Mouse (Mus musculus): ENCODE data around the gene Dlk1.
"Not testable (repeated sequence)": the region's sequence is repeated elsewhere in the genome, so short reads cannot be mapped to it uniquely, and the experiment has no call there.

Dlk1 gene

DNA sequence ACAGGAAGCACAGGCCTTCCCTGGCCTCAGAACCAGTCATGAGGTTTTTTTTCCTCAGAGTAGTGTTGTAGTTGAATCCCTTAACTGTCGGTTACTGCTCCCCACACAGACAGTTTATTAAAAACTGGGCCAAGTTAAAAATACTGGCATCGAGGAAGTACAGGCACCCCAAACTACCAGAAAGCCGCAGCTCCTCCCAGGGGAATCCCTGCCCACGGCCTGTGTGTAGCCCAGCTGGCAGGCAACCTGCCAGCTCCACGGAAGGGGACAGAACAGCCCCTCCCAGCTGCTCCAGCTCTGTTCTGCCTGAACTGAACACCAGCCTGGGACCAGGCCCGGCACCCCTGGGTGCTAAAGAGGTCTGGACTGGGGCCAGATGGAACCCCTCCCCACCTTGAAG, 11.3 kb upstream of the Dlk1 start:
- peak; percentile 70 to 74 for DNase-seq

DNA sequence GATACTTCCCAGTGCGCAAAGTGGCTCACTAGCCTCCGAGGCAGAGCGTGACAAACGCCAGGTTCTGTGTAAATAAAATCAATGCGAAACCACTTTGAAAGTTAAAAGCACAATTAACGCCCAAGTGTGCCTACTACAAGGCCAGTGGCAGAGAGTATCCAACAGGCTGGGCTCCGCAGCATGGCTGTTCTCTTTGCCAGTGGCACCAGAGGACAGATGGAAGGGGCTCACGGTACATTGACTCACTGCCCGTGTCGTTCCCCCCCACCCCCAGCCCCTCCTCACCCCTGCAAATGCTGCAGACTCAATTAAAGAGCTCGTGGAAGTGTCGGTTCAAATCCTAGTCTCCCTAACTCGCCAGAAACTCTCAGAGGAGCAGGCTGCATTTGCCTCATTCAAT, 10.5 kb upstream of the Dlk1 start:
- no peak for DNase-seq

DNA sequence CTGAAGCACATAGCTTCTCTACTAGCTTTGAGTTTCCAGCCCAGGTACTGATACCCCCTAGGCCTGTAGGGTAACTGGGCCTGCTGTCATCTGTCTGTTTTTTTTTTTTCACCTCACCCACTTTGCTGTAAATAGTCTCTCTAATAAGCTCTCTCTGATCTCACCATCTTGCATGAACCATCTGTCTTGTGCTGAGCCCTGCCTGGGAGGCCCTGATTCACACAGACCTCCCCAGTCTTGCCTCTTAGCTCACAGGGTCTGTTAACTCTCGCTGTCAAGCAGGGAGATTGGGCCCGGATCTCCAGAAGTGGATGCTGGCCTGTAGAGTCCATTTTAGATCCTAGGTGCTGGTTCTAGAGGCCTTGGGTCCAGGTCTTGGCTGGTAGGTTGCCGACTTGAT, 9.3 kb upstream of the Dlk1 start:
- no peak for DNase-seq

- DNase-seq = no peak
Observed at GRCm38 (mm10) chr12:109444999-109445398, 7.6 kb upstream of the Dlk1 start.

DNA sequence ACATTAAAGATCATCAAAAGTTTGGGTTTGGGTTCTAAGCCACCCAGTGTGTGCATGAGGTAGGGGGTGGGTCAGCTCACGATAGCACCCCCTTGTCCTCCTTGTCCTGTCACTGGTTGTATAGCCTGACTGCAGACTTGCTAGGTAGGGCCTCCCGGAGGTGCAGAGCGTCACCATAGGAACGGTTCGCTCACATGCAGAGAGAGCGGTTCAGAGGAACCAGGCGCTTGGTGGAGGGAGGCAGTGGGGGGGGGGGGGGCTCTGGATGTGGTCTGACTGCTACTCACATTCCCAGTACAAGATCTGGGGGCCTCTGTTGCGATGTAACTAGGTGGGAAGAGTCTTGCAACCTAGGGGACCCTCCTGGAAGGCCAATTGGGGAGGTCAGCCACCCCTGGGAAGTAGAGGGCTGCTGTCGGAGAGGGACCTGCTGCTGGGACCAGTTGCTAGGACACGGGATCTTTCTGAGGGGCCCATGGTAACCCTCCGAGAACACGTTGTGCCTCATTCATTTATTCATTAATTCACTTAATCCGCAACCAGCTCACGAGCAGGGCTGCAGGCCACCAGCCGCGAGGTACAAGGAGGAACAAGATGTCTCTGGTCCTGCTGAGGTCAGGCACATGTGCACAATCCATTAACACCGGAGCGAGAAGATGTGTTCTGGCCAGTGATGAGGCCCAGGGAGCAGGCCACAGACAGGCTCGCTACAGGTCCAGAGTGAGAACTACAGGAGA, 7.0 kb upstream of the Dlk1 start:
- peak in 1 of 2 experiments; percentile 42 for DNase-seq

DNA sequence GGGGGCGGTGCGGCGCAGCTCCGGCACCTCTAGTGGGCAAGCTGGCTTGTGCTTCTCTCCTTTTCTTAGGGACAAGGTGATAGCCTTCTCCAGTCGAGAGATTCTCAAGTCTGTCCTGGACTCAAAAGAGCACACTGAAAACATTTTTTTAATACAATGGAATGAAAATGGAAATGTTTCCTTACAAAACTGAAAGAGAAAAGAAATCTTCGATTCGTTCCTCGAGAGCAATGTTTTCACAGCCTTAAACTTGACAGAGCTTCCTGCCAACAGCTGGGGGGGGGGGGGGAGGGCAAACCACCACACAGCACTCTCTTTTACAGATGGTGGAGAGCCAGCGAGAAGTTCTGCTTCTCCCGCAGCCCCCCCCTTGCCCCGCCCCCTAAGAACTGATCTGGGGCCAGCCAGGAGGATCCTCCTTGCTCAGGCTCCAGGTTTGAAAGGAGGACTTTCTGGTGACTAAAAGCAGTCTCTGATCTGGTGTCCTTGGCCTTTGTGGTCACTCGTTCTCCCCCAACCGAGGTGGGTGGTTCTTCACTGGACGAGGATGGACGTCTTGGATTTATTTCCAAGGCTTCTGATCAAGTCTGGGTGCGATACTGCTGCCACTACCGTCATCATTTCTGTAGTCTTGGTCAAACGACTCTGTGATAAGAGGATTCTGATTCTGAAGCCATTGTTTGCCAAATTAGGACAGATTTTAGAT, 6.2 kb upstream of the Dlk1 start:
- DNase-seq = peak in 1 of 2 experiments; percentile 40

DNA sequence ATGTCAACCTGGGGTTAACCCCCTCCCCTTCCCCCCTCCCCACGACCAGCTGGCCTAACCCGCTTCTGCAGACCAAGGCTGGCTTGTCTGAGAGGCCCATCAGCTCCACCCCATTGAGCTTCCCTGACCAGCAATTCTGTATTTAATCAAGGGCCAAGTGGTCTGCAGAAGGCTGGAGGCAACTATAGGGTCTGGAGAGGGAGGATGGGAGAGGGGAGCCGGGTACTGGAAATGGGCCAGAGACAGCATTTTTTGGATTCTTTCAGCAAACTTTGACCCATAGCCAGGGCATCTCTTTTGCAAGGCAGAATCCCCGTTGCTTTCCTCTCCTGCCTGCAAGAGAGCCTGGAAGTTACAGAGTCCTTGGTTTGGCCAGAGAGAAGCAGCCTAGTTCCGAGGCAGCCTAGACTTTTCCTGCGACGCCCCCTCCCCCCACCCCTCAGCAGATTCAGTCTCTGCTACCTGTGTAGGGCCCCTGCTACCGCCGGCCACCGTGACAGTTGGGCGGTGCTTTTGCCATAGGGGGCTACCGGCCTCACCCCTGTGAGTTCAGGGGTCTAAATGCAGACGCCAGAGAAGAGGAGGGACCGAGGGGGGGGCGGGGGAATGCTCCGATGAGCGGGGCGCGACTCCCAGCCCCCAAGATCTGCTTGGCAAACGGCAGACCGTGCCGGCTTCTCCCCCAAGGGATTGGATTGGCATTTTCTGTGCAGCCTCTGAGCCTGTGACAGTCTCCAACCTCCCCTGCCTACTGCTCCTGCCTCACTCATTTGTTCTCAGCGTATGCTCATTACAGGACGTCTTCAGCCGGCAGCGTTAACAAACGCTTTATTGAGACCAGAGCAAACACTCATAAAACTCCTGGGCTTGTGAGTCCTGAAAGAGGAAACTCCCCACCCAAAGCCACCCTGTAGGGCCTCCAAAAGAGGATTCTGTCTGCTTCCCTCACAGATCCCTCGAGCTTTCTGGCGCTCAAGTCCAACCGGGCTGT, 2.9 kb upstream of the Dlk1 start:
- DNase-seq = no peak

DNA sequence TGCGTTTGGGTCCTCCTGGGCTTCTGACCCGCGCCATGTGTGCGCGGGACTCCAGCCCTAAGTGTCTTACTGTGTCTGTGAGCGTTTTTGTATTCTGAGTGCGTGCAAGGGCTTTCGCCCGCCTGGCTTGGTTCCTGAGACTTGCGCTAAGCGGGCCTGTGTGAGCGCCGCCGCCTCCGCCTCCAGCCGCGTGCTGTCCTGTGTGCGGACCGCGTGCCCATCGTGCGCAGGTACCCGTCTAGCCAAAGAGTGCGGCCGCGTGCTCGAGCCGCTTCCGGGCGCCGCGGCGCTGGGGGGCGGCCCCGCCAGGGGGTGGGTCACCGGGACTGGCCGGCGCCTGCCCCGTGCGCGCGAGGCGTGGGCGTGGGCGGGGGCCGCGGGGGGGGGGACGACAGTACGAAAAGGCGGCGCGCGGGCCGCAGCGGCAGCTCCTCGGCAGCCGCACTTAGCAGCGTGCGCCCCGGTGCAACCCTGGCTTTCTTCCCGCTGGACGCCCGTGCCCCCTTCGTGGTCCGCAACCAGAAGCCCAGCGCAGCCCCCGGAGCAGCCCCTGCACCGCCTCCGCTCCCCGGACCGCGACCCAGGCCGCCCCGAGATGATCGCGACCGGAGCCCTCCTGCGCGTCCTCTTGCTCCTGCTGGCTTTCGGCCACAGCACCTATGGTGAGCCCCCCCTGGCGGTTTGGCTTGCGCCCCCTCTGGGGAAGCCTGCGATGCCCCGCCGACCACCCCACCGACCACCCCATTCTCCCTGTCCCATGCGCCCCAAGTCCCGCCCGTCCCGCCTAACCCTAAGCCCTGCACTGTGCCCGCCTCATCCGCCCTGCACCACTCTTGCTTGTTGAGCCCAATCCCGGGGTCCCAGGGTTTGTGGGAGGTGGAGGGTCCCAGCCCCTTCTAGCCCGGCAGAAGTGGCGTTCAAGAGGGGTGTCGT, 708 bp downstream of the Dlk1 start:
- no peak for DNase-seq

- DNase-seq = no peak
Observed at GRCm38 (mm10) chr12:109454137-109454536, 1.5 kb downstream of the Dlk1 start.

DNA sequence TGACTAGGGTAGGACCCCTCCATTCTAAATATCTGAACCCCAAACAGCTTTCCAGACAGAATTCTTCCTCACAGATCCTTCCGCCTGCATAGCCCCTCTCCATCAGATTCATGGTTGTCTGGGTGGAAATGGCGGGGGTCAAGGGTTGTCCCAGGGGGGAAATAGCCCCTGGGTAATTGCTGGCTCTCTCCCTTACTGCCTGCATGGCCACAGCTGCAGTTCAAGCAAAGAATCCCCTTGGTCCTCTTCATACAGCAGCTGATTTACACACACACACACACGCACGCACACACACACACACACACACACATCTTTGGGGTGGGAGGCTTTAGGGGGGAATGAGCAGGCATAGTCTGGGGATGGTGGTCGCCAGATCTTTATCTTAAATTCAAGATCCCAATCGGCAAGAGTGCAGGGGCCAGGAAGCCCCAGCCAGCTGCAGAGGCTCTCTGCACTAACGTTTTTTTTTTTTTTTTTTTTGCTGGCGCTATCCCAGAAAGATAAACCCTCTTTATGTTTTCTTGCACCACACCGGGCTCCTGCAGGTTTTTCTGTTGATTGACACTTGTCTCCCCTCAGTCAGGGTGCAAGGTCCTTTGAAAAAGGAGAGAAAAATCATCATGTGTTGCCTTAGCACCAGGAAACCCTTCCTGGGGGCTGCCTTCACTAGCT, 4.0 kb downstream of the Dlk1 start:
- no peak for DNase-seq

- DNase-seq = no peak
Observed at GRCm38 (mm10) chr12:109457836-109458235, 5.2 kb downstream of the Dlk1 start.

- DNase-seq = no peak
Observed at GRCm38 (mm10) chr12:109458896-109459295, 6.3 kb downstream of the Dlk1 start.

GRCm38 (mm10) chr12:109459481-109460401, 7.1 kb downstream of the Dlk1 start:
- DNase-seq = no peak

- DNase-seq = no peak
Observed at GRCm38 (mm10) chr12:109462594-109462993, 10.0 kb downstream of the Dlk1 start.

DNA sequence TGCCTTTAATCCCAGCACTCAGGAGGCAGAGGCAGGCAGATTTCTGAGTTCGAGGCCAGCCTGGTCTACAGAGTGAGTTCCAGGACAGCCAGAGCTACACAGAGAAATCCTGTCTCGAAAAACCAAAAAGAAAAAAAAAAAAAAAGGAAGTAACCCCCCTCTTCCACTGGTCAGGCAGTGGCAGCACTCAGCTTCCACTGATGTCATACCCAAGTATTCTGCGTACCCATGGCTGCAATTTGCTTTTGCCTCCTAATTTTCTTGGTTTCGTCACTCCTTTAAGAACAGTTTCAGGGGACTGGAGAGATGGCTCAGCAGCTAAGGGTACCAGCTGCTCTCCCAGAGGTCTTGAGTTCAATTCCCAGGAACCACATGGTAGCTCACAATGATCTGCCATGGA, 14.8 kb downstream of the Dlk1 start:
- not testable (repeated sequence) for DNase-seq

GRCm38 (mm10) chr12:109469793-109470192, 17.2 kb downstream of the Dlk1 start:
- no peak for DNase-seq

DNA sequence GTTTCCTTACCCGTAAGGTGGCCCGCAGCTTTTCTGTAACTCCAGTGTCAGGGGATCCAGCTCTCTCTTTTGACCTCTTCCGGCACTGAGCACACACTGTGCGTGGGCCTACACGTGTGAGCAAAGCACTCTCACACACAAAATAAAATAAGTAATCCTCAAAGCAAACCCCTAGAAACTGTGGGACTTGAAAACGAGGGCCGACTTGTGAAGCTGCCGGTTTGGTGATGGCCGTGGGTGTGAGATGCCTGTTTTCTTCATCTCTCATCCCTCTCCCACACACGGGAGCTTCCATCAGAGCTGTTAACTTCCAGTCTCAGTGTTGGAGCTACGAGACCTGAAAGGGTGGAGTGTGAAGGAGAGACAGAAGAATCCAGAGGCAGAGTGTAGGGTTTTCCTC, 20.0 kb downstream of the Dlk1 start:
- no peak for DNase-seq

DNA sequence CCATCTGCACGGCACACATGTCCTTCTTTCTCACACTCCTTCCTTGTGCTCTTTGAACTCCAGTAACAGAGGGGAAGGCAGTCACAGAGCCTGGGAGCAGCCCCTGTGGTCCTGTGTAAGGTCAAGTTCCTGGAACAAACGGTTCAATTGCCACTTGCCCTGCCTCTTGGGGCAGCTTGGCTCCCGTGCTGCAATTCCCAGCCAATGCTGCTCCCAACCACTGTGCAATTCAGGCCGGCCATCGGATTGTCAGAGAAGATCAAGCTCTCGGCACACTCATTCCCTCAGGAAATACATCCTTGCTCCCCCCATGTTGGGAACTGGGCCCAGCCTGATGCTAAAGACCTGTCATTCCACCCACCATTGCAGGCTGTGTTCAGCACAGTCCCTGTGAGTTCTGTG, 21.0 kb downstream of the Dlk1 start:
- DNase-seq = no peak

DNA sequence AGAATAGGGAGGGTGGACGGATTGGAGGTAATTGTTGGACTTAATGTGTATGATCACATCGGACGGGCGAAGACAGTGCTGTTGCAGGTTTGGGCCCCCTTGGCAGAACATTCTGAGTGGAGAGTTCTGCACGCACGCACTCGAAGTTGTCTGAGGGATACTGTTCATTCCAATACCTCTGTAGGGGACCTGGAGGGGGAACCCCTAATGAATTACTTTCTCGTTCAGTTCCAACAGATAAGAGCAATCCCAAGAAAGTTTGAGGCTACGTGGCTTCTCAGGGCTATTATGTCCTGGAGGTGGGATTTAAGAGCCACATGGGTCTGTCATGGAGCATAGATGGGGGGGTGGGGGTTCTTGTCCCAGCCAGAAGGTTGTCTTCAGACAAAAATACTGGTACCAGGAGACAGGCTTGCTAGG, 21.6 kb downstream of the Dlk1 start:
- DNase-seq = no peak

DNA sequence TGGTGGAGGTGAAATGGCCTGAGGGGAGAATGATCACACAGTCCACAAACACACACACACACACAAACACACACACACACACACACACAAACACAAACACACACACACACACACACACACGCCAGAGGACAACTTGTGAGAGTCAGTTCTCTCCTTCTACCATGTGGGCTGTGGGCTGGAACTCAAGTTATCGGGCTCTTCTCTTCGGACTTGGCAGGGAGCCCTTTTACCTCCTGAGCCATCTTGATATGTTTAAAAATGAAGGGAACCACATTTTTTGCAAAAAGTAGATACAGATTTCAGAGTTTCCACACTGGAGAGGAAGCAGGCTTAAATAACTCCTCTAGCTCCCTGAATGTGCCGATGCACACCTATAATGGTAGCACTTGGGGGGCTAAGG, 22.9 kb downstream of the Dlk1 start:
- no peak for DNase-seq
